Mouse (Mus musculus): ENCODE results near the gene Cdc34b. TPM values are rescaled to one million over a fixed set of nuclear protein-coding genes. Genes with fewer than 3 reads are reported as not detected.

Cdc34b gene
- total RNA-seq, 2 experiments from 2014 or later, result 1.2 TPM

Other genes starting within 250 kb of the Cdc34b start
- gene Epn3, start 241.8 kb upstream of the Cdc34b start, total RNA-seq (2021), result 10 to 100 TPM; 19.9 to 24.0 TPM
- gene Mycbpap, start 220.0 kb upstream of the Cdc34b start, total RNA-seq (2021), result 1 to 10 TPM; 1.4 to 2.1 TPM
- gene Rsad1, start 192.5 kb upstream of the Cdc34b start, total RNA-seq (2021), result 1 to 10 TPM; 9.4 to 9.6 TPM
- gene Chad, start 176.7 kb upstream of the Cdc34b start, total RNA-seq (2021), result 1 to 10 TPM in 1 of 2 experiments, under 1 TPM in 1; 0.22 to 2.4 TPM
- gene Acsf2, start 139.9 kb upstream of the Cdc34b start, total RNA-seq (2021), result 10 to 100 TPM; 31.6 to 35.6 TPM
- gene Lrrc59, start 112.0 kb upstream of the Cdc34b start, total RNA-seq (2021), result 10 to 100 TPM; 34.7 to 37.3 TPM
- gene Mrpl27, start 88.0 kb upstream of the Cdc34b start, total RNA-seq (2021), result 10 to 100 TPM; 57.1 to 62.9 TPM
- gene Eme1, start 87.8 kb upstream of the Cdc34b start, total RNA-seq (2021), result 1 to 10 TPM in 1 of 2 experiments, under 1 TPM in 1; 0.45 to 1.5 TPM
- gene Xylt2, start 64.3 kb upstream of the Cdc34b start, total RNA-seq (2021), result 10 to 100 TPM; 12.5 to 15.1 TPM
- not detected for gene Gm11541, start 37.3 kb upstream of the Cdc34b start, total RNA-seq (2021)
- gene Tmem92, start 40.9 kb downstream of the Cdc34b start, total RNA-seq (2021), result not detected
- gene Col1a1, start 194.4 kb downstream of the Cdc34b start, total RNA-seq (2021), result 100 to 1,000 TPM; 475 to 551 TPM
- not detected for gene Hils1, start 225.8 kb downstream of the Cdc34b start, total RNA-seq (2021)
- gene Sgca, start 234.5 kb downstream of the Cdc34b start, total RNA-seq (2021), result 100 to 1,000 TPM; 135 to 139 TPM
- 10 to 100 TPM; 50.5 to 52.1 TPM for gene Ppp1r9b, start 249.3 kb downstream of the Cdc34b start, total RNA-seq (2021)